Mouse (Mus musculus): ENCODE results near the gene Ska3. TPM values are rescaled to one million over a fixed set of nuclear protein-coding genes. Genes with fewer than 3 reads are reported as not detected.
A peak's percentile ranks its signal among the peaks of the same experiment; 100 is the strongest.

The Ska3 gene
- polyA plus RNA-seq (2011; ENCODE audit: insufficient read depth, insufficient read length, low read depth, missing spikeins), result 51.8 and 64.1 TPM in 2 replicates

DNA sequence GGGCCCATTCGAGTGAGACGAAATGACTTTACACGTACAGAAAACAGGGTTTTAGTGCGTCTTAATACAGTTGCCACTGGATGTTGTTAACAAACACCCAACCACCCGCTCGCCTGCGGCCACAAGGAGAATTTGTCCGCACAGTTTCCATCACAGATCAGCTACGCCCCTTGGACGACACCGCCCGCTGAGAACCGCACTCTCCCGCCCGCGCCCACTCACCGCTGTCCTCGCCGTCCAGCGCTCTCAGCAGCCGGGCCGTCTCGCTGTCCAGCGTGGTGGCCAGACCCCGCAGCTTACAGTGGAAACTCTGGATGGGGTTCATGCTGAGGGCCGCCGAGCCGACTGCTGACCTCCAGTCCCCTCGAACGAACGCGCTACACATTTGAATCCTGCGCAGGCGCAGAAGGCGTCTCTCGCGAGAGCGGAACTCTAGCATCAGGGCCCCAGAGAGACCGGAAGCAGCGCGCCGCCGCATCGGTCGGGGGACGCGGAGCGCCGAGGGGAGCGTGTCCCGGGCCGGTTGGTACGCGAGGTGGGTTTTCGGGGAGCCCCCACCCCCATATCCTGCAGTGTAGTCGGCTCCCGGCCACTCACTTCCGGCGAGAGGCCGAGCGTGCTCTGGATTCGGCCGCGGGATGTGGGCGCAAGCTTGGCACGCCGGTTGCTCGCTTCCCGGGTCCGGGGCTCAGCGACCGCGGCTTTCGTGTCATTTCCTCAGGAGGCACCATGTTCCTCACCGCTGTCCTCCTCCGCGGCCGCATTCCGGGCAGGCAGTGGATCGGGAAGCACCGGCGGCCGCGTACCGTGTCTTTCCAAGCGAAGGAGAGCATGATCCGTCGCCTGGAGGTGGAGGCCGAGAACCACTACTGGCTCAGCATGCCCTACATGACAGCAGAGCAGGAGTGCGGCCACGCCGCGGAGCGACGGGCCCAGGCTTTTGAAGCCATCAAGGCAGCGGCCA lies at the start of gene Ska3, which contains the start of gene Mrpl57:
Gene Ska3 (minus strand): TSS at position 398 of the 964 bp plus-strand sequence.
Gene Mrpl57 (plus strand): TSS at position 447 of the 964 bp plus-strand sequence.
- Histone ChIP-seq H3K4me1 (ENCODE audit: control insufficient read depth, insufficient read depth, low read length) (no peaks in the 10 kb centered on the region), H3K9ac (ENCODE audit: low read depth, poor library complexity, severe bottlenecking) (peak within 1 kb of the TSS; percentile 79), H3K36me3 (ENCODE audit: control insufficient read depth, insufficient read depth, low read length, poor library complexity, severe bottlenecking) (peaks cover 21% of the 10 kb centered on the region), H3K9me3 (replicated peaks; ENCODE audit: control insufficient read depth, insufficient read depth, low read length, poor library complexity, severe bottlenecking) (no peaks in the 10 kb centered on the region), H3K27me3 (ENCODE audit: control insufficient read depth, insufficient read depth, low read length, poor library complexity, severe bottlenecking) (no peaks in the 10 kb centered on the region), H3K4me3 (ENCODE audit: low read depth, low read length) (peak within 1 kb of the TSS; percentile 83), H3K27ac (ENCODE audit: insufficient read depth, low read length) (peak within 1 kb of the TSS; percentile 64)
- peak; percentile 84 for TF ChIP-seq POLR2A (IDR thresholded peaks at IDR 0.05; ENCODE audit: insufficient read depth, low read length)
- TF ChIP-seq CTCF (IDR thresholded peaks at IDR 0.05; ENCODE audit: low read depth, low read length), result no peak
- no peak for TF ChIP-seq EP300 (IDR thresholded peaks at IDR 0.05; ENCODE audit: insufficient read depth, low read depth, low read length)

DNA sequence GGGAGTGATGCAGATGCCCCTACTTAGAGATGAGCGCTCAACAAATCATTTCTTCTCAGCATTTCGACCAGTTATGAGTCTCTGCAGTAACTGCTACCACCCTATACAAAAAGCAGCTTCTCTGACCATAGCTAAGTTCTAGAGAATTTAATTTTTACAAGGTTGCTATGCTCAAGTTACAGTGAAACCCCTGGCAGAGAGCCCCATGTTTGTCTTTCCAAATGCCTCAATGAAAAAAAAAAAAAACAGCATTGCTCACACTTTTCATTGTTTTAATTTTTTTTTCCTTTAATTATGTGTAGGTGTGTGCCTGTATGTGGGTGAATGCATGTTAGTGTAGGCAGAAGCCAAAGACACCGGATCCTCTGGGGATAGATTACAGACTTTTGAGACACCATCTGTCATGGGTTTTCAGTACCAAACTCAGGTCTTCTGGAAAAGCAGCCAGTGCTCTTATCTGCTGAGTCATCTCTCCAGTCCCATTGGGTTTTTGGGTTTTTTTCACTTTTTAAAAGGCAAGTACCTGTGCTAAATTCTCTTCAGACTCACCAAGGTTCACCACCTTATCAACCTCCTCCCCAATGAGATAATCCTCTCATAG lies 40.8 kb upstream of the Ska3 start:
- Histone ChIP-seq H3K36me3 (ENCODE audit: control insufficient read depth, insufficient read depth, low read length, poor library complexity, severe bottlenecking) (peaks cover 5% of the 10 kb centered on the region), H3K9ac (ENCODE audit: low read depth, poor library complexity, severe bottlenecking) (no peak overlapping the region), H3K9me3 (replicated peaks; ENCODE audit: control insufficient read depth, insufficient read depth, low read length, poor library complexity, severe bottlenecking) (no peaks in the 10 kb centered on the region), H3K4me1 (ENCODE audit: control insufficient read depth, insufficient read depth, low read length) (peaks cover 2% of the 10 kb centered on the region), H3K27me3 (ENCODE audit: control insufficient read depth, insufficient read depth, low read length, poor library complexity, severe bottlenecking) (no peaks in the 10 kb centered on the region), H3K4me3 (ENCODE audit: low read depth, low read length) (no peak overlapping the region), H3K27ac (ENCODE audit: insufficient read depth, low read length) (no peak overlapping the region; the same call in 1 of the 2 replicates)
- no peak for TF ChIP-seq EP300 (IDR thresholded peaks at IDR 0.05; ENCODE audit: insufficient read depth, low read depth, low read length)
- no peak for TF ChIP-seq CTCF (IDR thresholded peaks at IDR 0.05; ENCODE audit: low read depth, low read length)
- TF ChIP-seq POLR2A (IDR thresholded peaks at IDR 0.05; ENCODE audit: insufficient read depth, low read length), result no peak

GRCm38 (mm10) chr14:57865256-57865655 lies 39.3 kb upstream of the Ska3 start:
- H3K9ac ChIP-seq (ENCODE audit: low read depth, poor library complexity, severe bottlenecking), result no peak overlapping the region
- no peak for TF ChIP-seq CTCF (IDR thresholded peaks at IDR 0.05; ENCODE audit: low read depth, low read length)
- no peak for TF ChIP-seq EP300 (IDR thresholded peaks at IDR 0.05; ENCODE audit: insufficient read depth, low read depth, low read length)
- no peak for TF ChIP-seq POLR2A (IDR thresholded peaks at IDR 0.05; ENCODE audit: insufficient read depth, low read length)
- peaks cover 7% of the 10 kb centered on the region for H3K36me3 ChIP-seq (ENCODE audit: control insufficient read depth, insufficient read depth, low read length, poor library complexity, severe bottlenecking)
- H3K27ac ChIP-seq (ENCODE audit: insufficient read depth, low read length), result no peak overlapping the region
- H3K4me3 ChIP-seq (ENCODE audit: low read depth, low read length), result no peak overlapping the region
- no peaks in the 10 kb centered on the region for H3K27me3 ChIP-seq (ENCODE audit: control insufficient read depth, insufficient read depth, low read length, poor library complexity, severe bottlenecking)
- H3K9me3 ChIP-seq (replicated peaks; ENCODE audit: control insufficient read depth, insufficient read depth, low read length, poor library complexity, severe bottlenecking), result no peaks in the 10 kb centered on the region
- peaks cover 2% of the 10 kb centered on the region for H3K4me1 ChIP-seq (ENCODE audit: control insufficient read depth, insufficient read depth, low read length)

DNA sequence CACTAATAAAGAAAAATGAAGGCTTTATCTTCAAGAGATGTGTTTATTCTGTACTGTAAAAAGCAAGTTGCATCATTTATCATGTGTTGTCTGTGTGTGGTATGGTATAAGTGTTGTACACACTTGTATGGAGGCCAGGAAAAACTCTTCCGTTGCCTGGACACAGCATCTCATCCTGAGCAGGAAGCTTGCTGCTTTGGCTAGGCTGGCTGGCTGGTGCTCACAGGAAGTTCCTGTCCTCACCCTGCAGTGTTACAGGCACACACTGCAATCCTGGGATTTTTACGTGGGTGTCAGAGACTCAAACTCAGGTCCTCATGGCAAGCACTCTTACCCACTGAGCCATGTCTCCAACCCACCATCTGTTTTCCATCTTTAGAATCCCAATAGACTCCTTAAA lies 37.1 kb upstream of the Ska3 start:
- H3K27me3 ChIP-seq (ENCODE audit: control insufficient read depth, insufficient read depth, low read length, poor library complexity, severe bottlenecking), result no peaks in the 10 kb centered on the region
- H3K9ac ChIP-seq (ENCODE audit: low read depth, poor library complexity, severe bottlenecking), result no peak overlapping the region
- H3K4me3 ChIP-seq (ENCODE audit: low read depth, low read length), result no peak overlapping the region
- no peaks in the 10 kb centered on the region for H3K9me3 ChIP-seq (replicated peaks; ENCODE audit: control insufficient read depth, insufficient read depth, low read length, poor library complexity, severe bottlenecking)
- peaks cover 7% of the 10 kb centered on the region for H3K36me3 ChIP-seq (ENCODE audit: control insufficient read depth, insufficient read depth, low read length, poor library complexity, severe bottlenecking)
- peaks cover 2% of the 10 kb centered on the region for H3K4me1 ChIP-seq (ENCODE audit: control insufficient read depth, insufficient read depth, low read length)
- no peak for TF ChIP-seq EP300 (IDR thresholded peaks at IDR 0.05; ENCODE audit: insufficient read depth, low read depth, low read length)
- TF ChIP-seq CTCF (IDR thresholded peaks at IDR 0.05; ENCODE audit: low read depth, low read length), result no peak
- TF ChIP-seq POLR2A (IDR thresholded peaks at IDR 0.05; ENCODE audit: insufficient read depth, low read length), result no peak
- H3K27ac ChIP-seq (ENCODE audit: insufficient read depth, low read length), result no peak overlapping the region

DNA sequence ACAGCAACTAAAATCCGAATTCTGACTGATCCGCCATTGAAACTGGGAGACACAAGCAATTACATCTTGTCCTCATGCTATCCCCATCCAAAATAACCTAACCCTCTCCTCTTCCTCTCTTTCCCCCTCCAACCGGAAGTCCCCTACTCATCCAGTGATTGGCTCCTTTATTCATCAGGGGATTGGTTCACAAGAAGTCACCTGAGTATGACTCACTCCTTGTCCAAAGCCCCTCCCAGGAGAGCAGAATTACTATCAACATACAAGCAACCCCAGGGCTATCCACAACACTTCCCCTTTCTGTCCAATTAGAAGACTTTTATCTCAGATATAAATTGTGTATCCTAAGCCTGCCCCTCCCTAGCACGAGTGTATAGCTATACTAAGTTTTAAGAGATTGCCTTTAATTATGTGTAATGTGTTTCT lies 36.0 kb upstream of the Ska3 start:
- Histone ChIP-seq H3K9ac (ENCODE audit: low read depth, poor library complexity, severe bottlenecking) (peak overlapping the region; percentile 67), H3K27ac (ENCODE audit: insufficient read depth, low read length) (peak overlapping the region; percentile 80), H3K36me3 (ENCODE audit: control insufficient read depth, insufficient read depth, low read length, poor library complexity, severe bottlenecking) (peaks cover 6% of the 10 kb centered on the region), H3K4me3 (ENCODE audit: low read depth, low read length) (peak overlapping the region; percentile 38), H3K9me3 (replicated peaks; ENCODE audit: control insufficient read depth, insufficient read depth, low read length, poor library complexity, severe bottlenecking) (no peaks in the 10 kb centered on the region), H3K4me1 (ENCODE audit: control insufficient read depth, insufficient read depth, low read length) (peaks cover 2% of the 10 kb centered on the region), H3K27me3 (ENCODE audit: control insufficient read depth, insufficient read depth, low read length, poor library complexity, severe bottlenecking) (no peaks in the 10 kb centered on the region)
- no peak for TF ChIP-seq POLR2A (IDR thresholded peaks at IDR 0.05; ENCODE audit: insufficient read depth, low read length)
- no peak for TF ChIP-seq CTCF (IDR thresholded peaks at IDR 0.05; ENCODE audit: low read depth, low read length)
- TF ChIP-seq EP300 (IDR thresholded peaks at IDR 0.05; ENCODE audit: insufficient read depth, low read depth, low read length), result no peak

All from ES-Bruce4 (cell line).